Mouse (Mus musculus): ENCODE measurements around the gene Fam71b. TPM values are rescaled to one million over a fixed set of nuclear protein-coding genes. Genes with fewer than 3 reads are reported as not detected.

The Fam71b gene
- polyA plus RNA-seq, 1 experiment from 2014 or later = not detected

DNA sequence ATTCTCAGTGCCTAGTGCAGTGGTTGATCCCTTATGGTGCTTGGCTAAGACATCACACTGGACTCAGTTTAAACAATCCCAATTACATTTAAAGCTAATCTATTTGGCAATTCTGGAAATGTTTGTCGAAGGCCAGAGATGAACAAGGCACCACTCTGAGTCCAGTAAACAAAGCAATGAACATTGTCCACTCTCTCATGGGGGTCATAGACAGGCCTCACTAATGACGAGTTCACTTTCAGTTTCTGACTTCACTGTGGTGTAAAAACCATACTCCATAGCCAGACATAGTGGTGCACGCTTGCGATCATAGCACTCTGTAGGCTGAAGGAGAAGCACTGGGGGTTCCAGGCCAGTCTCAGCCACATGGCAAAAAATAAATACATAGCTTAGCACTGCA lies 25.9 kb upstream of the Fam71b start:
- no peak overlapping the region for H3K9ac ChIP-seq
- no peak overlapping the region for H3K4me3 ChIP-seq (replicated peaks)
- H3K4me1 ChIP-seq = no peaks in the 10 kb centered on the region
- H3K9me3 ChIP-seq (replicated peaks) = no peaks in the 10 kb centered on the region
- 92% methylated on average over 4 of the region's 4 CpGs for WGBS
- H3K27ac ChIP-seq (replicated peaks) = no peak overlapping the region
- no peaks in the 10 kb centered on the region for H3K27me3 ChIP-seq
- no peaks in the 10 kb centered on the region for H3K36me3 ChIP-seq
- no peak for ATAC-seq (ENCODE audit: insufficient number of reproducible peaks, low FRiP score, low TSS enrichment, low read depth)
- H3K4me2 ChIP-seq (replicated peaks) = no peak overlapping the region

- H3K4me1 ChIP-seq = no peaks in the 10 kb centered on the region
- no peak overlapping the region for H3K9ac ChIP-seq
- WGBS = 94% methylated on average over 8 of the region's 8 CpGs
- H3K9me3 ChIP-seq (replicated peaks) = no peaks in the 10 kb centered on the region
- H3K27me3 ChIP-seq = no peaks in the 10 kb centered on the region
- no peaks in the 10 kb centered on the region for H3K36me3 ChIP-seq
- no peak for ATAC-seq (ENCODE audit: insufficient number of reproducible peaks, low FRiP score, low TSS enrichment, low read depth)
- H3K4me2 ChIP-seq (replicated peaks) = no peak overlapping the region
- no peak overlapping the region for H3K4me3 ChIP-seq (replicated peaks)
- H3K27ac ChIP-seq (replicated peaks) = no peak overlapping the region
Observed at GRCm38 (mm10) chr11:46371250-46371649, 25.1 kb upstream of the Fam71b start.

DNA sequence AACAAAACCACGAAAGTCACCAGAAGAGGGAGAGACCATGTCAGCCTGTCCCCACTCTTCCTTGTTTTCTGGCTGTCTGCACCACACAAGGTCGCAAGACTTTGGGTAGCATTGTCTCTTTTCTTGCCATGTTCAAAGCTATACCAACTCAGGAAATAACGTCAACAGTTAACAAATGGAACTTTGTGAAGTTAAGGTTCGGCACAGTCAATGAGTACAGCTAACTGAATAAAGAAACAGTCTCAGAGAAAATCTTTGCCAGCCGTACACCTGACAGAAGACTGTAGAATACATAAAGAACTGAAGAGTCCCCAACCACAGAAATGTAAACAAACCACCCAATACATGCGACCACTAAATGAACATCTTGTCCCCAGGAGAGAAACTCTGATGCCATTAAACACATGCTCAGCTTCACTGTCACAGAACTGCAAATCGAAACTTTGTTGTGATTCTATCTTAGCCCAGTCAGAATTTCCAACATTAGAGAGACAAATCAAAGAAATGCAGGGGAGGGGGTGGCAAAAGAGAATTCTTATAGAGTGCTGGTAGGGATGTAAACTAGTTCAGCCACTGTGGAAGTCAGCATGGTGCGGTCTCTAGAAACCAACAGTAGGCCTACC lies 23.9 kb upstream of the Fam71b start:
- ATAC-seq (ENCODE audit: insufficient number of reproducible peaks, low FRiP score, low TSS enrichment, low read depth) = no peak
- Histone ChIP-seq H3K4me1 (no peaks in the 10 kb centered on the region), H3K36me3 (no peaks in the 10 kb centered on the region), H3K27me3 (no peaks in the 10 kb centered on the region), H3K4me3 (replicated peaks) (no peak overlapping the region), H3K27ac (replicated peaks) (no peak overlapping the region), H3K9ac (no peak overlapping the region), H3K4me2 (replicated peaks) (no peak overlapping the region), H3K9me3 (replicated peaks) (no peaks in the 10 kb centered on the region)
- 59% methylated on average over 8 of the region's 8 CpGs for WGBS

- 75% methylated on average over 13 of the region's 13 CpGs for whole genome bisulfite sequencing
- no peak overlapping the region for H3K27ac ChIP-seq (replicated peaks)
- H3K4me1 ChIP-seq = no peaks in the 10 kb centered on the region
- H3K4me2 ChIP-seq (replicated peaks) = no peak overlapping the region
- no peaks in the 10 kb centered on the region for H3K36me3 ChIP-seq
- H3K4me3 ChIP-seq (replicated peaks) = no peak overlapping the region
- no peaks in the 10 kb centered on the region for H3K9me3 ChIP-seq (replicated peaks)
- ATAC-seq (ENCODE audit: insufficient number of reproducible peaks, low FRiP score, low TSS enrichment, low read depth) = no peak
- no peak overlapping the region for H3K9ac ChIP-seq
- H3K27me3 ChIP-seq = no peaks in the 10 kb centered on the region
Observed at GRCm38 (mm10) chr11:46373071-46374030, 23.0 kb upstream of the Fam71b start.

DNA sequence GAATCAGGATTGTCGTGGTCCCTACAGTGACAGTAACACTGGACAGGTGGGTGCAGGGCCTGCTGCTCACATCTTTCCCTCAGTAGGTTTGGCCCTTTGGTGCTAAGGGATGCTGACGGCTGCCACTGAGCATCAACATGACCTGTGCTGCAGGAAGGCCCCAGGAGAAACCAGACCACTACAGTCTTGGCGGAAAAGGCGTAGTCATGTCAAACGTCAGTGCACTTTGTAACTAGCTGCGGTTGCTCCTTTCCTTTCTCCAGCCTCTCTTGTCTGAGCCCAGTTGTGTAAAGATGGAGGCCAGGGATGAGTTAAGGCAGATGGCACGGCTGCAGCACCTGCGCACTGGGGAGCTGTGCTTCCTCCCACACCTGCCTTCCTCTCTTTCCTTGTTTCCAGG lies 21.3 kb upstream of the Fam71b start:
- Histone ChIP-seq H3K4me3 (replicated peaks) (no peak overlapping the region), H3K4me1 (no peaks in the 10 kb centered on the region), H3K27ac (replicated peaks) (no peak overlapping the region), H3K4me2 (replicated peaks) (no peak overlapping the region), H3K9me3 (replicated peaks) (no peaks in the 10 kb centered on the region), H3K27me3 (no peaks in the 10 kb centered on the region), H3K36me3 (no peaks in the 10 kb centered on the region), H3K9ac (no peak overlapping the region)
- ATAC-seq (ENCODE audit: insufficient number of reproducible peaks, low FRiP score, low TSS enrichment, low read depth) = no peak
- 83% methylated on average over 8 of the region's 8 CpGs for WGBS

DNA sequence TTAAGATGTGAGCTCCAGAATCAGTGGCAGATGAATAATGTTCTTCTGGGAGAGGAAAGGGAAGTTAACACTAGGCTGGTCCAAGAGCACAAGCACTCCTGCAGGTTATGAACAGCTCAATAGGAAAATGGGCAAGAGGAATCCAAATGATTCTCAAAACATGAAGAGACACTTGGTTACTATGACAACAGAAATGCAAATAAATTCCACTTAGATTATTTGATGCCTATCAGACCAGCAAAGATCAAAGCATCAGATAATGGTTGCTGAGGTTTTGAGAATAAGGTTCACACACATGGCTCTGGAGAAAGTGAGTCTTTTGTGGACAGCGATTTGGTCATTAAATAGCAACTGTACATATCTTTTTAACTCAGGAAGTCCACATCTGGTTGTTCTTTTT lies 19.0 kb upstream of the Fam71b start:
- no peak for ATAC-seq (ENCODE audit: insufficient number of reproducible peaks, low FRiP score, low TSS enrichment, low read depth)
- no peaks in the 10 kb centered on the region for H3K4me1 ChIP-seq
- no peaks in the 10 kb centered on the region for H3K9me3 ChIP-seq (replicated peaks)
- no peak overlapping the region for H3K27ac ChIP-seq (replicated peaks)
- H3K4me2 ChIP-seq (replicated peaks) = no peak overlapping the region
- no peak overlapping the region for H3K4me3 ChIP-seq (replicated peaks)
- H3K36me3 ChIP-seq = no peaks in the 10 kb centered on the region
- WGBS = 64% methylated on average over 1 of the region's 1 CpGs
- H3K27me3 ChIP-seq = no peaks in the 10 kb centered on the region
- no peak overlapping the region for H3K9ac ChIP-seq

GRCm38 (mm10) chr11:46377819-46378782 lies 18.3 kb upstream of the Fam71b start:
- H3K9ac ChIP-seq = no peak overlapping the region
- no peaks in the 10 kb centered on the region for H3K36me3 ChIP-seq
- no peaks in the 10 kb centered on the region for H3K9me3 ChIP-seq (replicated peaks)
- ATAC-seq (ENCODE audit: insufficient number of reproducible peaks, low FRiP score, low TSS enrichment, low read depth) = no peak
- 78% methylated on average over 8 of the region's 8 CpGs for WGBS
- H3K4me1 ChIP-seq = no peaks in the 10 kb centered on the region
- H3K4me3 ChIP-seq (replicated peaks) = no peak overlapping the region
- no peaks in the 10 kb centered on the region for H3K27me3 ChIP-seq
- no peak overlapping the region for H3K27ac ChIP-seq (replicated peaks)
- no peak overlapping the region for H3K4me2 ChIP-seq (replicated peaks)

GRCm38 (mm10) chr11:46380097-46380675 lies 16.2 kb upstream of the Fam71b start:
- WGBS = 84% methylated on average over 7 of the region's 7 CpGs
- H3K9me3 ChIP-seq (replicated peaks) = no peaks in the 10 kb centered on the region
- H3K4me1 ChIP-seq = no peaks in the 10 kb centered on the region
- H3K4me3 ChIP-seq (replicated peaks) = no peak overlapping the region
- no peaks in the 10 kb centered on the region for H3K27me3 ChIP-seq
- no peak overlapping the region for H3K27ac ChIP-seq (replicated peaks)
- H3K9ac ChIP-seq = no peak overlapping the region
- ATAC-seq (ENCODE audit: insufficient number of reproducible peaks, low FRiP score, low TSS enrichment, low read depth) = 0 out of 2 replicates have a peak, but pooled peaks have one; percentile 29
- no peak overlapping the region for H3K4me2 ChIP-seq (replicated peaks)
- no peaks in the 10 kb centered on the region for H3K36me3 ChIP-seq

- H3K27ac ChIP-seq (replicated peaks) = no peak overlapping the region
- no peak overlapping the region for H3K4me2 ChIP-seq (replicated peaks)
- WGBS = 89% methylated on average over 4 of the region's 4 CpGs
- no peaks in the 10 kb centered on the region for H3K36me3 ChIP-seq
- H3K9ac ChIP-seq = no peak overlapping the region
- no peak for ATAC-seq (ENCODE audit: insufficient number of reproducible peaks, low FRiP score, low TSS enrichment, low read depth)
- H3K4me3 ChIP-seq (replicated peaks) = no peak overlapping the region
- no peaks in the 10 kb centered on the region for H3K4me1 ChIP-seq
- H3K27me3 ChIP-seq = no peaks in the 10 kb centered on the region
- H3K9me3 ChIP-seq (replicated peaks) = no peaks in the 10 kb centered on the region
Observed at GRCm38 (mm10) chr11:46382466-46382865, 13.9 kb upstream of the Fam71b start.

GRCm38 (mm10) chr11:46384925-46385324 lies 11.4 kb upstream of the Fam71b start:
- Histone ChIP-seq H3K9me3 (replicated peaks) (no peaks in the 10 kb centered on the region), H3K4me2 (replicated peaks) (no peak overlapping the region), H3K27me3 (no peaks in the 10 kb centered on the region), H3K27ac (replicated peaks) (no peak overlapping the region), H3K4me1 (no peaks in the 10 kb centered on the region), H3K36me3 (no peaks in the 10 kb centered on the region), H3K4me3 (replicated peaks) (no peak overlapping the region), H3K9ac (no peak overlapping the region)
- 76% methylated on average over 2 of the region's 2 CpGs for WGBS
- no peak for ATAC-seq (ENCODE audit: insufficient number of reproducible peaks, low FRiP score, low TSS enrichment, low read depth)

DNA sequence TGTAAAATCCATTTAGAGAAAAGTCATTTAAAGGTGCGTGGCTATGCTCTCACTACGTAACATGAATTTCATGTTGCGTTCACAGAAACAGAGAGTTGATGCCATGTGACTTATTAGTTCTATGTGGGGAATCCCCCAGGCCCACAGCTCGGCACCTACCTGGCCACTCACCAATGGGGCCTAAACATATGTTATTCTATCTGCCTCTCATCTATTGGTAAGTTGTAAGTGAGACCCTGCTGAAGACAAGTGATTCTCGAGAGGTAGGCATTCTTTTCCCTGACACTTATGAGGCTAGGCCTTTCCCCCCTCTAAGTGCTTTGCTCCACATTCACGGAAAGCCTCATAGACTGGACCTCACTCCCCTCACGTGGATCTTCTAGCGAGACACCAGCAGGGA lies 9.8 kb upstream of the Fam71b start:
- H3K36me3 ChIP-seq = no peaks in the 10 kb centered on the region
- H3K9ac ChIP-seq = no peak overlapping the region
- H3K4me1 ChIP-seq = no peaks in the 10 kb centered on the region
- no peak overlapping the region for H3K27ac ChIP-seq (replicated peaks)
- H3K27me3 ChIP-seq = no peaks in the 10 kb centered on the region
- no peak overlapping the region for H3K4me2 ChIP-seq (replicated peaks)
- 83% methylated on average over 8 of the region's 8 CpGs for WGBS
- no peak overlapping the region for H3K4me3 ChIP-seq (replicated peaks)
- no peaks in the 10 kb centered on the region for H3K9me3 ChIP-seq (replicated peaks)
- ATAC-seq (ENCODE audit: insufficient number of reproducible peaks, low FRiP score, low TSS enrichment, low read depth) = no peak

Data from embryonic facial prominence, embryonic 15.5 days (tissue).